Mouse (Mus musculus): ENCODE results near the gene Arxes2.

DNA sequence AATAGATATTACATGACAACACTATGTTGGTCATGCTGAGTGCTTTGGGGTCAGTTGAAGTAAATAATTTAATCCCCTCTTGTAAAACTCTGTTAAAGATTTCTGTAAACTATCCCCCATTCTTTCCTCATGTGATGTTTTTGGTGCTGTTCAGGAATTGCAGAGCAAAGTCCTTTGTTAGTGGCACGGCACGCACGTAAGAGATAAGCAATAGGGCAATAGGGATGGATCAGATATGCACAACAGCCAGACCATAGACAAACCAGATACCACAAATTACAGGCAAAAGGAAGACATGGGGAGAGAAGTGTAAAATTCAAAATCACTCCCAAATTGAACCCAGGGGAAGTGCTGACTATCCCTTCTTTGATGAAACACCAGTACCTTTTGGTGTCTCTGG is 7.4 kb upstream of the Arxes2 start:
- TF ChIP-seq POLR2A (IDR thresholded peaks at IDR 0.05; ENCODE audit: borderline replicate concordance, control insufficient read depth, low read depth, low read length) (no peak), CTCF (IDR thresholded peaks at IDR 0.05; ENCODE audit: control insufficient read depth, insufficient read depth, low read length) (no peak)

Data from bone marrow, adult 2 months (tissue).